Comparison of ENCODE assay signal across 8 mouse cellular contexts in genomic region chr4:117095551-117096452, GRCm38 (mm10). TPM values are rescaled to one million over a fixed set of nuclear protein-coding genes. Genes with fewer than 3 reads are reported as not detected.
DNase-seq lines count a peak whose midpoint lies in the region; ATAC-seq and TF ChIP-seq lines count a peak whose summit lies in the region.

Gene Ptch2 (plus strand): TSS chr4:117096075.

- no peak for TF ChIP-seq EP300 in heart, adult 2 months (IDR thresholded peaks at IDR 0.05; ENCODE audit: insufficient read depth, low read depth, low read length)
- no peak for TF ChIP-seq EP300 in stomach, postnatal 0 days (optimal IDR thresholded peaks at IDR 0.05)

- peaks cover 19% of the 10 kb centered on the region for H3K4me1 ChIP-seq in erythroblast, embryonic 14.5 days (ENCODE audit: control insufficient read depth)
- no peaks in the 10 kb centered on the region; the same call in 1 of the 2 replicates for H3K4me1 ChIP-seq in embryonic facial prominence, embryonic 11.5 days (ENCODE audit: control insufficient read depth, insufficient read depth, low read length)
- peaks cover 6% of the 10 kb centered on the region for H3K4me1 ChIP-seq in heart, adult 2 months (ENCODE audit: control insufficient read depth, insufficient read depth, low read length)
- H3K4me1 ChIP-seq in kidney, adult 2 months (ENCODE audit: control insufficient read depth, insufficient read depth, low read length), result no peaks in the 10 kb centered on the region
- peaks cover 29% of the 10 kb centered on the region for H3K4me1 ChIP-seq in limb, embryonic 14.5 days (ENCODE audit: control insufficient read depth, insufficient read depth, low read length)
- peaks cover 24% of the 10 kb centered on the region for H3K4me1 ChIP-seq in midbrain, embryonic 14.5 days (ENCODE audit: control insufficient read depth, insufficient read depth, low read length)
- peaks cover 4% of the 10 kb centered on the region; the same call in 1 of the 2 replicates for H3K4me1 ChIP-seq in stomach, postnatal 0 days (replicated peaks; ENCODE audit: control insufficient read depth, insufficient read depth)

- intact Hi-C loops in heart, adult 2 months (cut with DNase I), result loop anchor here (5.0 kb wide), 1 partner anchor 41 kb away; no protein-coding TSS in a partner anchor

- H3K9ac ChIP-seq in embryonic facial prominence, embryonic 11.5 days (replicated peaks; ENCODE audit: low read length), result peak within 1 kb of the TSS; percentile 63
- peak within 1 kb of the TSS; percentile 67 for H3K9ac ChIP-seq in heart, adult 2 months (ENCODE audit: low read depth, low read length)
- H3K9ac ChIP-seq in limb, embryonic 14.5 days (ENCODE audit: low read depth, low read length, severe bottlenecking), result peak within 1 kb of the TSS; percentile 58
- peak within 1 kb of the TSS; percentile 70 for H3K9ac ChIP-seq in midbrain, embryonic 14.5 days (replicated peaks; ENCODE audit: low read length)
- H3K9ac ChIP-seq in stomach, postnatal 0 days (ENCODE audit: low read length), result peak within 1 kb of the TSS; percentile 73

- no peak for ATAC-seq in erythroblast, adult 5-6 weeks (replicated peaks; ENCODE audit: low FRiP score, poor library complexity, severe bottlenecking)
- ATAC-seq in embryonic facial prominence, embryonic 11.5 days (replicated peaks; ENCODE audit: insufficient number of reproducible peaks, low FRiP score, low TSS enrichment, low read depth), result peak; percentile 71
- peak; percentile 87 for ATAC-seq in limb, embryonic 14.5 days (ENCODE audit: low FRiP score, low read depth)
- ATAC-seq in midbrain, embryonic 14.5 days (ENCODE audit: low FRiP score, low TSS enrichment), result peak; percentile 89
- peak; percentile 81 for ATAC-seq in stomach, postnatal 0 days (ENCODE audit: low FRiP score, low TSS enrichment)

- peak within 1 kb of the TSS; percentile 97 for H3K4me2 ChIP-seq in embryonic facial prominence, embryonic 11.5 days (ENCODE audit: low read depth, low read length)
- peak within 1 kb of the TSS; percentile 77 for H3K4me2 ChIP-seq in limb, embryonic 14.5 days (replicated peaks; ENCODE audit: low read depth, low read length, severe bottlenecking)
- H3K4me2 ChIP-seq in midbrain, embryonic 14.5 days (ENCODE audit: low read length), result peak within 1 kb of the TSS; percentile 88
- H3K4me2 ChIP-seq in stomach, postnatal 0 days (replicated peaks; ENCODE audit: low read depth), result peak within 1 kb of the TSS; percentile 88

- H3K9me3 ChIP-seq in erythroblast, embryonic 14.5 days (ENCODE audit: control insufficient read depth, low read length), result no peaks in the 10 kb centered on the region; the same call in 1 of the 2 replicates
- H3K9me3 ChIP-seq in embryonic facial prominence, embryonic 11.5 days (replicated peaks; ENCODE audit: control insufficient read depth, low read length), result no peaks in the 10 kb centered on the region
- H3K9me3 ChIP-seq in limb, embryonic 14.5 days (ENCODE audit: control insufficient read depth, low read length), result no peaks in the 10 kb centered on the region
- H3K9me3 ChIP-seq in midbrain, embryonic 14.5 days (ENCODE audit: control insufficient read depth, low read length), result no peaks in the 10 kb centered on the region
- H3K9me3 ChIP-seq in stomach, postnatal 0 days (ENCODE audit: control insufficient read depth, low read length), result no peaks in the 10 kb centered on the region

- peak within 1 kb of the TSS; percentile 47 for H3K4me3 ChIP-seq in erythroblast, embryonic 14.5 days (replicated peaks)
- peak within 1 kb of the TSS; percentile 67 for H3K4me3 ChIP-seq in embryonic facial prominence, embryonic 11.5 days (ENCODE audit: low read depth, low read length)
- peak within 1 kb of the TSS; percentile 56 for H3K4me3 ChIP-seq in heart, adult 2 months
- H3K4me3 ChIP-seq in kidney, adult 2 months (ENCODE audit: insufficient read depth, low read depth, low read length), result peak within 1 kb of the TSS; percentile 51
- peak within 1 kb of the TSS; percentile 66 for H3K4me3 ChIP-seq in limb, embryonic 14.5 days (replicated peaks; ENCODE audit: low read length)
- peak within 1 kb of the TSS; percentile 64 for H3K4me3 ChIP-seq in midbrain, embryonic 14.5 days (replicated peaks; ENCODE audit: low read depth, low read length)
- peak within 1 kb of the TSS; percentile 56 for H3K4me3 ChIP-seq in stomach, postnatal 0 days (ENCODE audit: low read depth, low read length)

- TF ChIP-seq CTCF in heart, adult 2 months (IDR thresholded peaks at IDR 0.05), result 0 out of 2 replicates have a peak, but pooled peaks have one; percentile 11
- no peak for TF ChIP-seq CTCF in kidney, adult 2 months (conservative IDR thresholded peaks at IDR 0.05; ENCODE audit: insufficient read depth, insufficient read length, low read depth, low read length)
- TF ChIP-seq CTCF in stomach, postnatal 0 days (IDR thresholded peaks at IDR 0.05; ENCODE audit: low read depth), result no peak

- H3K27me3 ChIP-seq in erythroblast, embryonic 14.5 days (ENCODE audit: control insufficient read depth), result peaks cover 62% of the 10 kb centered on the region
- H3K27me3 ChIP-seq in embryonic facial prominence, embryonic 11.5 days (ENCODE audit: control insufficient read depth, insufficient read depth, low read length), result no peaks in the 10 kb centered on the region
- H3K27me3 ChIP-seq in heart, adult 2 months (ENCODE audit: control insufficient read depth, insufficient read depth, low read length), result 0 out of 2 replicates have a peak, but pooled peaks cover 2% of the 10 kb centered on the region
- no peaks in the 10 kb centered on the region for H3K27me3 ChIP-seq in kidney, adult 2 months (replicated peaks; ENCODE audit: control insufficient read depth, insufficient read depth, low read length)
- no peaks in the 10 kb centered on the region for H3K27me3 ChIP-seq in limb, embryonic 14.5 days (ENCODE audit: control insufficient read depth, insufficient read depth, low read length)
- peaks cover 24% of the 10 kb centered on the region for H3K27me3 ChIP-seq in midbrain, embryonic 14.5 days (ENCODE audit: control insufficient read depth, insufficient read depth, low read length)
- H3K27me3 ChIP-seq in stomach, postnatal 0 days (ENCODE audit: control insufficient read depth, insufficient read depth, low read length), result no peaks in the 10 kb centered on the region

- H3K27ac ChIP-seq in embryonic facial prominence, embryonic 11.5 days (replicated peaks; ENCODE audit: low read depth, low read length), result peak within 1 kb of the TSS; percentile 62
- H3K27ac ChIP-seq in heart, adult 2 months, result peak within 1 kb of the TSS; percentile 60
- peak within 1 kb of the TSS; percentile 42 for H3K27ac ChIP-seq in kidney, adult 2 months (ENCODE audit: insufficient read depth, low read depth, low read length)
- peak within 1 kb of the TSS; percentile 72 for H3K27ac ChIP-seq in limb, embryonic 14.5 days (replicated peaks; ENCODE audit: low read depth, low read length)
- H3K27ac ChIP-seq in midbrain, embryonic 14.5 days (replicated peaks; ENCODE audit: low read depth, low read length), result peak within 1 kb of the TSS; percentile 77
- peak within 1 kb of the TSS; percentile 75 for H3K27ac ChIP-seq in stomach, postnatal 0 days (replicated peaks)

- no peaks in the 10 kb centered on the region for H3K36me3 ChIP-seq in erythroblast, embryonic 14.5 days (ENCODE audit: control insufficient read depth)
- no peaks in the 10 kb centered on the region for H3K36me3 ChIP-seq in embryonic facial prominence, embryonic 11.5 days (replicated peaks; ENCODE audit: control insufficient read depth, insufficient read depth, low read depth, low read length)
- no peaks in the 10 kb centered on the region for H3K36me3 ChIP-seq in heart, adult 2 months (ENCODE audit: control insufficient read depth, insufficient read depth, low read length)
- H3K36me3 ChIP-seq in kidney, adult 2 months (ENCODE audit: control insufficient read depth, insufficient read depth, low read length), result no peaks in the 10 kb centered on the region
- H3K36me3 ChIP-seq in limb, embryonic 14.5 days (ENCODE audit: control insufficient read depth, insufficient read depth, low read length), result no peaks in the 10 kb centered on the region
- H3K36me3 ChIP-seq in midbrain, embryonic 14.5 days (ENCODE audit: control insufficient read depth, insufficient read depth, low read length), result no peaks in the 10 kb centered on the region
- H3K36me3 ChIP-seq in stomach, postnatal 0 days (ENCODE audit: control insufficient read depth, insufficient read depth, low read length), result no peaks in the 10 kb centered on the region

- WGBS in embryonic facial prominence, embryonic 11.5 days, result under 1% methylated on average over 45 of the region's 50 CpGs
- WGBS in heart, adult 2 months, result 3% methylated on average over 50 of the region's 50 CpGs
- 4% methylated on average over 50 of the region's 50 CpGs for WGBS in kidney, adult 2 months
- WGBS in limb, embryonic 14.5 days, result 3% methylated on average over 45 of the region's 50 CpGs
- 1% methylated on average over 49 of the region's 50 CpGs for WGBS in midbrain, embryonic 14.5 days
- WGBS in stomach, postnatal 0 days, result under 1% methylated on average over 46 of the region's 50 CpGs

- no peaks in the 10 kb centered on the region for H3K79me2 ChIP-seq in heart, adult 2 months (replicated peaks; ENCODE audit: control insufficient read depth, insufficient read depth, low read length)

- no peak for TF ChIP-seq POLR2A in heart, adult 2 months (IDR thresholded peaks at IDR 0.05; ENCODE audit: insufficient read depth, low read depth, low read length)
- no peak for TF ChIP-seq POLR2A in kidney, adult 2 months (IDR thresholded peaks at IDR 0.05; ENCODE audit: low read depth, low read length)
- no peak for TF ChIP-seq POLR2A in limb, embryonic 14.5 days (IDR thresholded peaks at IDR 0.05; ENCODE audit: borderline replicate concordance, extremely low read depth, insufficient read depth, insufficient read length)

- DNase-seq in embryonic facial prominence, embryonic 11.5 days (ENCODE audit: low spot score), result peak; percentile 92
- peak; percentile 80 to 83 for DNase-seq in heart, adult 2 months
- peak; percentile 83 for DNase-seq in kidney, adult 2 months
- peak; percentile 73 for DNase-seq in limb, embryonic 14.5 days (ENCODE audit: low spot score)
- peak; percentile 88 for DNase-seq in midbrain, embryonic 14.5 days
- DNase-seq in stomach, postnatal 0 days (ENCODE audit: low spot score), result peak; percentile 61

RNA-seq across cellular contexts. Expression of gene Ptch2, which starts in this region (rescaled TPM):
- 0.02 and 0.12 TPM in 2 replicates for polyA plus RNA-seq in erythroblast, embryonic 14.5 days (2012)
- total RNA-seq in erythroblast, adult 5-6 weeks (2015; ENCODE audit: low replicate concordance), result 0.19 and 0.21 TPM in 2 replicates
- total RNA-seq in erythroblast, adult 5-6 weeks (2017; ENCODE audit: low replicate concordance), result 0.09 TPM in 1 of 2 replicates, not detected in the other
- polyA plus RNA-seq in embryonic facial prominence, embryonic 11.5 days (2014; fragmentation: Nextera tagmentation; extraction: Ambion mirVana), result 2.7 and 5.6 TPM in 2 replicates
- under 1 TPM; 0.70 to 0.86 TPM for total RNA-seq in heart, adult 2 months (2021)
- polyA plus RNA-seq in heart, adult 2 months (2012; rRNA removed), result 2.4 and 3.2 TPM in 2 replicates
- polyA plus RNA-seq in kidney, adult 2 months (2012; rRNA removed), result 5.0 and 7.1 TPM in 2 replicates
- polyA plus RNA-seq in limb, embryonic 14.5 days (2012; rRNA removed), result 24.0 and 37.5 TPM in 2 replicates
- polyA plus RNA-seq in limb, embryonic 14.5 days (2014; fragmentation: Nextera tagmentation; extraction: Ambion mirVana), result 11.2 and 11.4 TPM in 2 replicates
- polyA plus RNA-seq in midbrain, embryonic 14.5 days (2014; fragmentation: Nextera tagmentation; extraction: Ambion mirVana), result 4.0 and 4.5 TPM in 2 replicates
- polyA plus RNA-seq in stomach, postnatal 0 days (2015; fragmentation: Nextera tagmentation; extraction: Ambion mirVana), result 1.3 and 1.5 TPM in 2 replicates
